In genomic region chr15:79808114-79808513, GRCm38 (mm10) we compare ENCODE assay signal across 8 mouse cellular contexts. TPM values are rescaled to one million over a fixed set of nuclear protein-coding genes. Genes with fewer than 3 reads are reported as not detected.
DNase-seq lines count a peak whose midpoint lies in the region; ATAC-seq and TF ChIP-seq lines count a peak whose summit lies in the region.

No protein-coding gene starts in this region.

- no peak for ATAC-seq in kidney, embryonic 15.5 days (replicated peaks; ENCODE audit: low FRiP score)
- peak; percentile 63; the same call in 1 of the 2 replicates for ATAC-seq in megakaryocyte, adult 5-6 weeks (ENCODE audit: poor library complexity, severe bottlenecking)
- ATAC-seq in frontal cortex, adult (ENCODE audit: low TSS enrichment): no peak
- ATAC-seq in midbrain, embryonic 16.5 days: no peak

- no peak overlapping the region for H3K27ac ChIP-seq in kidney, adult 2 months (ENCODE audit: insufficient read depth, low read depth, low read length)
- no peak overlapping the region for H3K27ac ChIP-seq in kidney, embryonic 15.5 days
- no peak overlapping the region for H3K27ac ChIP-seq in midbrain, embryonic 16.5 days (ENCODE audit: low read length)

- no peak for TF ChIP-seq POLR2A in kidney, adult 2 months (IDR thresholded peaks at IDR 0.05; ENCODE audit: low read depth, low read length)

- 0 out of 2 replicates have a peak, but pooled peaks cover 2% of the 10 kb centered on the region for H3K27me3 ChIP-seq in kidney, adult 2 months (replicated peaks; ENCODE audit: control insufficient read depth, insufficient read depth, low read length)
- H3K27me3 ChIP-seq in kidney, embryonic 15.5 days: peaks cover 76% of the 10 kb centered on the region
- H3K27me3 ChIP-seq in C2C12 (ENCODE audit: control insufficient read depth, insufficient read depth, insufficient read length): no peaks in the 10 kb centered on the region
- H3K27me3 ChIP-seq in midbrain, embryonic 16.5 days (ENCODE audit: control insufficient read depth, insufficient read depth, low read depth, low read length): peaks cover 14% of the 10 kb centered on the region

- H3K36me3 ChIP-seq in kidney, adult 2 months (ENCODE audit: control insufficient read depth, insufficient read depth, low read length): no peaks in the 10 kb centered on the region
- no peaks in the 10 kb centered on the region for H3K36me3 ChIP-seq in kidney, embryonic 15.5 days
- no peaks in the 10 kb centered on the region for H3K36me3 ChIP-seq in C2C12 (ENCODE audit: control insufficient read depth, insufficient read depth)
- no peaks in the 10 kb centered on the region for H3K36me3 ChIP-seq in midbrain, embryonic 16.5 days (ENCODE audit: control insufficient read depth, insufficient read depth, low read length)

- no peak overlapping the region for H3K4me2 ChIP-seq in kidney, embryonic 15.5 days
- H3K4me2 ChIP-seq in midbrain, embryonic 16.5 days (ENCODE audit: low read length): no peak overlapping the region

- no peak overlapping the region for H3K9ac ChIP-seq in kidney, embryonic 15.5 days
- no peak overlapping the region for H3K9ac ChIP-seq in midbrain, embryonic 16.5 days (ENCODE audit: low read depth, low read length)

- no peaks in the 10 kb centered on the region for H3K4me1 ChIP-seq in kidney, adult 2 months (ENCODE audit: control insufficient read depth, insufficient read depth, low read length)
- H3K4me1 ChIP-seq in kidney, embryonic 15.5 days: peaks cover 22% of the 10 kb centered on the region
- H3K4me1 ChIP-seq in midbrain, embryonic 16.5 days (ENCODE audit: control insufficient read depth, insufficient read depth, low read length): peaks cover 11% of the 10 kb centered on the region; the same call in 1 of the 2 replicates

- H3K4me3 ChIP-seq in kidney, adult 2 months (ENCODE audit: insufficient read depth, low read depth, low read length): no peak overlapping the region
- H3K4me3 ChIP-seq in kidney, embryonic 15.5 days (replicated peaks): no peak overlapping the region
- no peak overlapping the region for H3K4me3 ChIP-seq in C2C12 (ENCODE audit: insufficient read depth, poor library complexity, severe bottlenecking)
- no peak overlapping the region for H3K4me3 ChIP-seq in midbrain, embryonic 16.5 days (ENCODE audit: low read depth, low read length)

- H3K79me3 ChIP-seq in C2C12 (ENCODE audit: low read depth): no peaks in the 10 kb centered on the region

- peaks cover 10% of the 10 kb centered on the region for H3K79me2 ChIP-seq in C2C12 (ENCODE audit: control insufficient read depth, insufficient read depth)

- WGBS in kidney, adult 2 months: 29% methylated on average over 5 of the region's 5 CpGs
- WGBS in kidney, embryonic 15.5 days: 37% methylated on average over 5 of the region's 5 CpGs
- 35% methylated on average over 5 of the region's 5 CpGs for WGBS in midbrain, embryonic 16.5 days

- no peak overlapping the region for H3ac ChIP-seq in C2C12 (ENCODE audit: control insufficient read depth, insufficient read length, low read depth)

- no peaks in the 10 kb centered on the region for H3K9me3 ChIP-seq in kidney, embryonic 15.5 days (replicated peaks)
- no peaks in the 10 kb centered on the region for H3K9me3 ChIP-seq in midbrain, embryonic 16.5 days (replicated peaks; ENCODE audit: control insufficient read depth, low read length, poor library complexity, severe bottlenecking)

- peak; percentile 86 for TF ChIP-seq CTCF in kidney, adult 2 months (conservative IDR thresholded peaks at IDR 0.05; ENCODE audit: insufficient read depth, insufficient read length, low read depth, low read length)
- TF ChIP-seq CTCF in C2C12 (IDR thresholded peaks at IDR 0.05; ENCODE audit: control insufficient read depth, insufficient read depth, insufficient read length): peak; percentile 83

- peak; percentile 53 for DNase-seq in kidney, adult 2 months
- DNase-seq in 3T3-L1 (ENCODE audit: low read depth, low spot score): peak; percentile 69
- peak; percentile 76 to 80 for DNase-seq in cerebellum, postnatal 36 days

TF ChIP-seq in C2C12, 6 proteins besides CTCF, POLR2A, EP300 and RAD21:
- TF ChIP-seq MYOD1 (IDR thresholded peaks at IDR 0.05; ENCODE audit: control insufficient read depth, insufficient read length, low read depth) (no peak), USF1 (IDR thresholded peaks at IDR 0.05; ENCODE audit: low read depth) (no peak), FOSL1 (IDR thresholded peaks at IDR 0.05; ENCODE audit: insufficient read depth, low read length, poor library complexity, severe bottlenecking) (no peak), MYOG (IDR thresholded peaks at IDR 0.05; ENCODE audit: control insufficient read depth, extremely low read depth, insufficient read length) (no peak), MAX (IDR thresholded peaks at IDR 0.05) (peak; percentile 63)

RNA-seq across cellular contexts. Expression of gene Nptxr, which starts 3.5 kb away (rescaled TPM):
- polyA plus RNA-seq in kidney, adult 2 months (2012; rRNA removed): 2.0 and 2.1 TPM in 2 replicates
- 2.0 and 2.4 TPM in 2 replicates for polyA plus RNA-seq in kidney, embryonic 15.5 days (2015; fragmentation: Nextera tagmentation; extraction: Ambion mirVana)
- polyA plus RNA-seq in C2C12 (2012; fragmentation: generic; extraction: Trizol): 26.6 TPM
- 0.33 and 1.3 TPM in 2 replicates for total RNA-seq in megakaryocyte, adult 5-6 weeks (2015)
- total RNA-seq in megakaryocyte, adult 5-6 weeks (2017): 0.44 and 0.49 TPM in 2 replicates
- polyA plus RNA-seq in midbrain, embryonic 16.5 days (2015; fragmentation: Nextera tagmentation; extraction: Ambion mirVana): 55.0 and 62.1 TPM in 2 replicates

RNA-seq across cellular contexts. Expression of gene Npcd, which starts 25.9 kb away (rescaled TPM):
- 0.62 TPM in 1 of 2 replicates, not detected in the other for polyA plus RNA-seq in kidney, adult 2 months (2012; rRNA removed)
- polyA plus RNA-seq in kidney, embryonic 15.5 days (2015; fragmentation: Nextera tagmentation; extraction: Ambion mirVana): not detected in 2 replicates
- polyA plus RNA-seq in C2C12 (2012; fragmentation: generic; extraction: Trizol): not detected
- total RNA-seq in megakaryocyte, adult 5-6 weeks (2015): not detected in 2 replicates
- not detected in 2 replicates for total RNA-seq in megakaryocyte, adult 5-6 weeks (2017)
- polyA plus RNA-seq in midbrain, embryonic 16.5 days (2015; fragmentation: Nextera tagmentation; extraction: Ambion mirVana): 0.74 and 1.3 TPM in 2 replicates

RNA-seq across cellular contexts. Expression of gene Cbx6, which starts 26.4 kb away (rescaled TPM):
- polyA plus RNA-seq in kidney, adult 2 months (2012; rRNA removed): 49.5 and 62.1 TPM in 2 replicates
- polyA plus RNA-seq in kidney, embryonic 15.5 days (2015; fragmentation: Nextera tagmentation; extraction: Ambion mirVana): 45.5 and 50.4 TPM in 2 replicates
- 68.3 TPM for polyA plus RNA-seq in C2C12 (2012; fragmentation: generic; extraction: Trizol)
- total RNA-seq in megakaryocyte, adult 5-6 weeks (2015): 2.3 and 3.9 TPM in 2 replicates
- total RNA-seq in megakaryocyte, adult 5-6 weeks (2017): 3.5 and 6.7 TPM in 2 replicates
- polyA plus RNA-seq in midbrain, embryonic 16.5 days (2015; fragmentation: Nextera tagmentation; extraction: Ambion mirVana): 73.2 and 73.7 TPM in 2 replicates

RNA-seq across cellular contexts. Expression of gene Dnal4, which starts 30.5 kb away (rescaled TPM):
- polyA plus RNA-seq in kidney, adult 2 months (2012; rRNA removed): 54.3 and 57.8 TPM in 2 replicates
- 58.3 and 67.4 TPM in 2 replicates for polyA plus RNA-seq in kidney, embryonic 15.5 days (2015; fragmentation: Nextera tagmentation; extraction: Ambion mirVana)
- polyA plus RNA-seq in C2C12 (2012; fragmentation: generic; extraction: Trizol): 48.9 TPM
- 13.9 and 14.1 TPM in 2 replicates for total RNA-seq in megakaryocyte, adult 5-6 weeks (2015)
- 9.6 and 12.3 TPM in 2 replicates for total RNA-seq in megakaryocyte, adult 5-6 weeks (2017)
- polyA plus RNA-seq in midbrain, embryonic 16.5 days (2015; fragmentation: Nextera tagmentation; extraction: Ambion mirVana): 69.0 and 76.5 TPM in 2 replicates
